Mouse (Mus musculus): ENCODE results near the gene Tmem116.
"Not testable (repeated sequence)": the region's sequence is repeated elsewhere in the genome, so short reads cannot be mapped to it uniquely, and the experiment has no call there.

Tmem116 gene

DNA sequence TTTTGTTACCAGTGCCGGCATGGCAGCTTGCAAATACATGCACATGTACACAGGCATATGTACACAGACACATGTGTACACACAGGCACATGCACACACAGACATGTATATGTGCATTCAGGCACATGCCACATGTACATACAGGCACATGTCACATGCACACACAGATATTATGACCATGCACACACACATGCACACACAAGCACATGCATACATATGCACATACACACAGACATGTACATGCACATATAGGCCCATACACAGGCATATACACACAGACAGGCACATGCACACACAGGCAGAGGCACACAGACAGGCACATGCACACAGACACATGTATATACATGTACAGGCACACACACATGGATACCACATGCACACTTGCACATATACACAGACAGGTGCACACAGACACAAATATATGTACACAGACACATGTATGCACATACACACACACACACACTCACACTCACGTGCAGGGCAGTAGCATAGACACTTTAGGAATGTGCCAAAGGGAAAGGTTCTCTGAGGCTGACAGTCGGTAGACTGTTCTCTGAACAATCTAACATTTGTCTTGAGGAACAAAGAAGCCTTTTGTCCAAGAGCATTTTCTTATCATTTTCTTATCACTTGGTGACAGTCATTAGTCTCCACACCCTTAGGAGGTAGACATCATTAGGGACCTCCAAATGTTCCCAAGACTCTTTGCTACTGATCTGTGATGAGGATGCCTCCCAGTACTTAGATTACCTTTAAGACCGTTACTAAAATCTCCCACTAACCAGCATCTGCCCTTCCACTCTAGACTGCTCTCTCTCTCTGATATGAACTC lies 9.9 kb downstream of the Tmem116 start:
- in situ Hi-C loops (cut with MboI, MseI) = no loop called here

GRCm38 (mm10) chr5:121462171-121462502 lies 10.4 kb downstream of the Tmem116 start:
- in situ Hi-C loops (cut with MboI, MseI) = no loop called here

- in situ Hi-C loops (cut with MboI, MseI) = no loop called here
These were observed 11.3 kb downstream of the Tmem116 start for GRCm38 (mm10) chr5:121462967-121463366.

GRCm38 (mm10) chr5:121463601-121464250 lies 12.0 kb downstream of the Tmem116 start:
- in situ Hi-C loops (cut with MboI, MseI) = no loop called here

DNA sequence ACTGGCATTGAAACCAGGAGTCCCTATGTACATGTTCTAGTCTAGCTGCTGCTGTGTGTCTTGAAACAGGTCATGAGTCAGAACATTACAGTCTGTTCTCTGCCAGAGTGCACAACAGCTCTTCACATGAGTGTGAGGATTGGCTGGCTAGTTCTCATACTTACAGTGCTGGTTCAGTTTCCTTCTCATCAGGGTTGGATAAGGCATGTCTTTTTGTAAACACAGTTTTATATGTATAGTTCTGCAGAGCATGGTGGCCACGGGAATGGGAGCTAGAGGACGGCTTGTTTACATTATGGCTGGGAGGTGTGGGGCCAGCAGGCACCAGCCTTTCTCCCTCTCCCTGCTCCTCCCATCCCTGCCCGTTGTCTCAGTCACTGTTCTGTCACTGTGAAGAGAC lies 17.9 kb downstream of the Tmem116 start:
- in situ Hi-C loops (cut with MboI, MseI) = no loop called here

DNA sequence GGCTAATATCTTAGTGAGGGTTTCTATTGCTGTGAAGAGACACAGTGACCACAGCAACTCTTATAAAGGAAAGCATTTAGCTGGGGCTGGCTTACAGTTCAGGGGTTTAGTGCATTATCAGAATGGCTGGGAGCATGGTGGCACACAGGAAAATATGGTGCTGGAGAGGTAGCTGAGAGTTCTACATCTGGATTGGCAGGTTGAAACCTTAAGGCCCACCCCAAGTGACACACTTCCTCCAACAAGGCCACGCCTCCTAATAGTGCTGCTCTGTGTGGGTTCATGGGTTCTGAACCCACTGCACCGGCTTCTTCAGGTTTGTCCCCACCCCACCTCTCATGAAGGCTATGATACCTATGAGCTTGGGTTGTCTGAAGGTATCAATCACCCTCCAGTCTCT lies 20.7 kb downstream of the Tmem116 start:
- in situ Hi-C loops (cut with MboI, MseI) = no loop called here

- in situ Hi-C loops (cut with MboI, MseI) = no loop called here
These were observed 22.9 kb downstream of the Tmem116 start for GRCm38 (mm10) chr5:121474610-121475009.

DNA sequence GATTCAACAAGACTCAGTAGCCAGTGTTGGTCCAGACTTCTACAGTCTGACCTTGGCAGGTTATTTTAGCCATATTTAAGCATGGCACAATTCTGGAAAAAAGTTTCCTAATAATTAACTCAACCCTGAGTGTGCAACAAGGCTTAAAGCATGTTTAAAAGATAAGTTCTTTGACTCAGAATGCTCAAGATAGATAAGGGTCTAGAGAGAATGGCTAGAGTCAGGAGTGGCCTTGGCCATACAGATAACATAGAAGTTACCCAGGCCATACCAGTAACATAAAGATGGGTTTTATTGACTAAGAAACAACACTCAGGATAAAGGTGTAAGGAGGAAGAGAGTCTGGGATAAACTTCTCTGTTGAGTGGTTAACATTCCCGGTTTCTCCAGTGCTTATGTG lies 24.3 kb downstream of the Tmem116 start:
- in situ Hi-C loops (cut with MboI, MseI) = no loop called here

- in situ Hi-C loops (cut with MboI, MseI) = no loop called here
These were observed 26.0 kb downstream of the Tmem116 start for GRCm38 (mm10) chr5:121477680-121478079.

- in situ Hi-C loops (cut with MboI, MseI) = loop anchor here (10.0 kb wide), 1 partner anchor 410 kb away; no protein-coding TSS in a partner anchor
These were observed 33.1 kb downstream of the Tmem116 start for GRCm38 (mm10) chr5:121484801-121485200.

GRCm38 (mm10) chr5:121493305-121493704 lies 41.6 kb downstream of the Tmem116 start:
- in situ Hi-C loops (cut with MboI, MseI) = loop anchor here (10.0 kb wide), 1 partner anchor 521 kb away; no protein-coding TSS in a partner anchor

DNA sequence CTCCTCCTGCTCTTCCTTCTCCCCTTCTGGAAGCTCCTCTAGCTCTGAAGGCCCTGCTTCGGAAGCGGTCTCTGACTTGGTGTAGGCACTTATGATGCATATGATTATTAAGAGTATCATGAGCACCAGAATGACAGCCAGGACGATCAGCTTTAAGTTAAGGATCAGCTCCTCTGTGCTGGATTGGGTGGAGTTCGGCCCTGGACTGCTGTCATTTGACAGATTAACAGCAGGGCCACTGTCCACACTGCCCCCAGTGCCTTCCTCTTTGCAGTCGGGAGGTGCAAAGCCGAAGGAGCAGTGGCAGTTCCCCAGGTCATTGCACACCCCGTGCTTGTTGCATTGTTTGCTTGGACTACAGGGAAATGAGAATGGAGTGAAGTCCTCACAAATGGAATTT lies 49.0 kb downstream of the Tmem116 start:
- in situ Hi-C loops (cut with MboI, MseI) = no loop called here

DNA sequence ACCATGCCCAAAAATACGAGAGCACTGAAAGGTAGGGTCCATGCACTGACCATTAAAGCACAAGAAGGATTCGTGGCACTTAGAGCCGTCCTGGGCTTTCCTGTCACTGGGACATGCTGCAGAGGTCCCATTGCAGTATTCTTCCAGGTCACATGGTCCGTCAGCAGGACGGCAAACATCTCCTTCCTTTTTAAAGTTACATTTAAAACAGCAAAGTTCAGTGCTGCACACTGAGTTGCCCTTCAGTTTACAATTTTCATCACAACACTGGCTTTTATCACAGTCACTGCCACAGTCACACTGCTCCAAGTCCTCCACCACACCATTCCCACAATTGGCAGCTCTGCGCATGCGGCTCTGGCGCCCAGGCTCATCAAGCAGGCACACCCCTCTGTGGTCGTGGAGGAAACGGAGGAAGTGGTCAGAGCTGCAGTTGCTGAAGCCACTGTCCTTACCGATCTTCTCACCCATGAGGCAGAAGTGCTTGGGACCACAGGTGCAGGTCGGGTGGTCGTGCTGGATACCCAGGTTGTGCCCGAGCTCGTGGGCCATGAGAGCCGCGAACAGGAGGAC lies 49.8 kb downstream of the Tmem116 start:
- in situ Hi-C loops (cut with MboI, MseI) = not testable (repeated sequence)

DNA sequence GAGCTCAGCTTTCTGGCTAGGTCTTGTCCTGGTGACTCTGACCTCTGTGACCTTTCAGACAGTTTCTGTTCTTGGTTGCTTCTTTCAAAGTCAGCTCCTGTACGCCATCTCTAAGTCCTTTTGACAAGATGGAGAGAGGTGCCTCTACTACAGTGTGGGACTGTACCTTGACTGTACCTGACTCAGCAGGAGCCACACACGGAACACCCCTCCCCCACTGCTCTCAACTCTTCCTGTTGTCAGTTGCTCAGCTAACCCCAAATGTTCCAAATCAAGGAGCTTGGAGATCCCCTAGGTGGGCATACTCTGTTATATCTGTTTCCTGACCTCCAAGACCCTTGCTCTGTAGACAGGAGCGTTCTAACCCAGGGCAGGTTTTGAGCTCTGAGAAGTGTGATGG lies 51.5 kb downstream of the Tmem116 start, which contains the start of gene Adam1b:
TSS of gene Adam1b (minus strand) at position 205 of the 400 bp plus-strand sequence.
- in situ Hi-C loops (cut with MboI, MseI) = no loop called here

- in situ Hi-C loops (cut with MboI, MseI) = no loop called here
These were observed 55.2 kb downstream of the Tmem116 start for GRCm38 (mm10) chr5:121506846-121507245.

DNA sequence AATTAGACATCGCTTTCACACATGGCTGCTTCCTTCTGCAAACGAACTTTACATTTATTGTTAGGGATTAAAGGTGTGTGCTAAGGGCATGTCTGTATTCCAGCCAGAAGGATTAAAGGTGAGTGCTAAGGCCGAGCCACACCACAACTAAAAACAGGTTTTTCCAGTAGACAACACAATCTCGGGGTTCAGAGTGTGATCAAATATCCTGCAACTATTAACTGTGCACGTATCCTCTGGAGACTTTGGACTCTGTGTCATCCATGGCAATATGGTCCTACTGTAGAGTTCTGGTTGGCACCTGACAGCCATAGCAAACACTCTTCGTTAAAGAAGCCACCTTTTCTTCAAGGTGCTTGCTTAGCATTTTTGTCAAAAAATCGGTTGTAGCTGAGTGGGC lies 58.3 kb downstream of the Tmem116 start:
- in situ Hi-C loops (cut with MboI, MseI) = no loop called here

DNA sequence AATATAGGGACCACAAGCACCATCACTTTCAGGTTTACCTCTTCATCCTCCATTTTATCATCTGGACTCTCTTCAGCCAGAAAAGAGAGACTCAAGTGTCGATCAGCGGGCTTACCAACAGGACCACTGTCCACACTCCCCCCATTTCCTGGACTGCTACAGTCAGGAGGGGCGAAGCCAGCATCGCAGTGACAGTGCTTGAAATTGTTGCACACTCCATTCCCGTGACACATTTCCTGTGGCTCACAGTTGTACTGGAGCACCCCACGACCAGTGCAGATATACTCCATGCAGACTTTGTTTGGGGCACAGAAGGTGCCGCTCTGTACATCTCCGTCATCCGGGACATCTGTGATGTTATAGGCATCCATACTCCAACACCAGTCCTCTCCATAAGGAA lies 67.3 kb downstream of the Tmem116 start:
- in situ Hi-C loops (cut with MboI, MseI) = no loop called here

DNA sequence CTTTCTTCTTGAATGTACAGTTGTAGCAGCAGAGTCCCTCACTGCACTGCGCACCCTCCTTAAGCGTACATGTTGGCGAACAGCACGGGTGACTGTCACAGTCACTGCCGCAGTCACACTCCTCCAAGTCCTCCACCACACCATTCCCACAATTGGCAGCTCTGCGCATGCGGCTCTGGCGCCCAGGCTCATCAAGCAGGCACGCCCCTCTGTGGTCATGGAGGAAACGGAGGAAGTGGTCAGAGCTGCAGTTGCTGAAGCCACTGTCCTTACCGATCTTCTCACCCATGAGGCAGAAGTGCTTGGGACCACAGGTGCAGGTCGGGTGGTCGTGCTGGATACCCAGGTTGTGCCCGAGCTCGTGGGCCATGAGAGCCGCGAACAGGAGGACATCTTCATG lies 68.1 kb downstream of the Tmem116 start:
- in situ Hi-C loops (cut with MboI, MseI) = not testable (repeated sequence)

DNA sequence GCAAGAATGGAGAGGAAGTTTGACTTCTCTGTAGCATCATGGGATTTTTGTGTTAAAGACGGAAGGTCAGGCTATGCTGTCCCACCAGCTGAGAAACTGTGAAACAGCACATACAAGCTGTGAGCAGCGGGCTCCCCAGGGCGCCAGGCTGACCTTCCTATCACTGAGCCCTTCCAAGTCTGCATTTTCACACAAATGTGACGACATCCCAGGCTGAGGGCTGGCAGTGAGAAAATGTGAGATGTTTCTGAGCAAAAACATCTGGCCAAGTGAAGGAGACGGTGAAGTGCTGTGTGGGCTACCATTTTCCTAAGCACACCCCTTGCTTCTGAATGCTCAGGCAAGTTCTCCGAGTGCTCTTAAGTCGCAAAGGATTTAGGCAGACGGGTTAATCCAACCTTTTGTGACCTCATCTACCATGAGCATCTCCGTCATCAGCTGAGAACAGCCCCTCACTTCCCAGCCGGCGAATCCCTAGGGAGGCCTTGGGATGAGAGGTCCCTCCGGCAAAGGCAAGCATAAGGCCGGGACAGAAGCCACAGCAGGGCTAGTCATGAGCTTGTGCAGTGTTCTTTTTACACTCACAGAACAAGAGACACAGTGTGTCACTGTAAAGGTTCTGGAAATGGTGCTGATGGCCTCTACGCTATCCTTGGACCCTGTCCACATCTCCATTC lies 74.2 kb downstream of the Tmem116 start:
- in situ Hi-C loops (cut with MboI, MseI) = no loop called here

- in situ Hi-C loops (cut with MboI, MseI) = no loop called here
These were observed 74.8 kb downstream of the Tmem116 start for GRCm38 (mm10) chr5:121526526-121526925.

- in situ Hi-C loops (cut with MboI, MseI) = no loop called here
These were observed 75.3 kb downstream of the Tmem116 start for GRCm38 (mm10) chr5:121526961-121527360.

GRCm38 (mm10) chr5:121534521-121534920 lies 82.8 kb downstream of the Tmem116 start:
- in situ Hi-C loops (cut with MboI, MseI) = no loop called here

All from T-helper 2 cell (primary cell).